Mouse (Mus musculus) thymus, adult 2 months (tissue): ENCODE results near the gene Mief1. TPM values are rescaled to one million over a fixed set of nuclear protein-coding genes. Genes with fewer than 3 reads are reported as not detected.

Source experiments
- DNase-seq: peaks from one replicate; pipeline ENCODE4 v3.0.0; 2021
- H3K27ac ChIP-seq: fragments of 200-500 bp; 2 replicates; pipeline ENCODE4 v1.5.1; 2012; ENCODE audit warnings: low read length, control low read depth; ENCODE audit not compliant: control insufficient read depth, insufficient read depth
- H3K27me3 ChIP-seq: fragments of 200-500 bp; 2 replicates; pipeline ENCODE4 v1.6.1; 2012; ENCODE audit warnings: mild to moderate bottlenecking, low read length, moderate library complexity, mixed read lengths; ENCODE audit not compliant: control insufficient read depth, insufficient read depth
- H3K36me3 ChIP-seq: fragments of 200-500 bp; 2 replicates; pipeline ENCODE4 v1.6.1; 2012; ENCODE audit warnings: mild to moderate bottlenecking, low read length, moderate library complexity; ENCODE audit not compliant: control insufficient read depth, insufficient read depth
- H3K4me1 ChIP-seq: fragments of 200-500 bp; replicated peaks from 2 replicates; pipeline ENCODE4 v1.6.1; 2012; ENCODE audit warnings: low read length; ENCODE audit not compliant: control insufficient read depth, insufficient read depth
- H3K4me3 ChIP-seq: fragments of 200-500 bp; 2 replicates; pipeline ENCODE4 v1.5.1; 2012; ENCODE audit warnings: mild to moderate bottlenecking, low read length, control low read depth, moderate library complexity; ENCODE audit not compliant: control insufficient read depth, insufficient read depth
- CTCF ChIP-seq: fragments of 200-500 bp; IDR thresholded peaks from 2 replicates; pipeline ENCODE4 v1.5.1; 2012; ENCODE audit warnings: mild to moderate bottlenecking, control low read depth, low read length, moderate library complexity, borderline replicate concordance; ENCODE audit not compliant: control insufficient read depth, poor library complexity, insufficient read depth; ENCODE audit errors: extremely low read depth
- POLR2A ChIP-seq: fragments of 200-500 bp; IDR thresholded peaks from 2 replicates; pipeline ENCODE4 v1.6.1; 2012; ENCODE audit warnings: mild to moderate bottlenecking, low read length, control low read depth, moderate library complexity; ENCODE audit not compliant: control insufficient read depth, poor library complexity, insufficient read depth; ENCODE audit errors: extremely low read depth
- WGBS: fragments of 180-500 bp; shearing (Covaris S2); methylation state at CpG from one replicate; pipeline ENCODE4 v1.1.7; 2018; 5-methylcytosine and 5-hydroxymethylcytosine counted together
- polyA plus RNA-seq: library from polyadenylated mRNA; depleted of rRNA; stranded (reverse); fragments of >200 nt; gene quantifications from 2 replicates; pipeline ENCODE4 v1.2.3, GENCODE M21; 2012; rRNA removed

The Mief1 gene
- polyA plus RNA-seq, 1 experiment, result 32.7 TPM

- DNase-seq, result no peak
- 94% methylated on average over 1 of the region's 1 CpGs for WGBS
- H3K27me3 ChIP-seq, result no peaks in the 10 kb centered on the region
- no peak overlapping the region for H3K27ac ChIP-seq
- H3K36me3 ChIP-seq, result no peaks in the 10 kb centered on the region
- no peak overlapping the region for H3K4me3 ChIP-seq
- no peaks in the 10 kb centered on the region for H3K4me1 ChIP-seq
- TF ChIP-seq POLR2A, result no peak
- TF ChIP-seq CTCF, result no peak
These were observed 63.3 kb downstream of the Mief1 start for GRCm38 (mm10) chr15:80297146-80297545.

Other genes starting within 250 kb of the Mief1 start
- 10.9 and 11.6 TPM in 2 replicates for gene Pdgfb, start 219.0 kb upstream of the Mief1 start, polyA plus RNA-seq
- 91.8 and 121 TPM in 2 replicates for gene Syngr1, start 142.7 kb upstream of the Mief1 start, polyA plus RNA-seq
- 627 and 715 TPM in 2 replicates for gene Rpl3, start 142.2 kb upstream of the Mief1 start, polyA plus RNA-seq
- gene Tab1, start 100.9 kb upstream of the Mief1 start, polyA plus RNA-seq, result 53.8 and 61.0 TPM in 2 replicates
- gene Mgat3, start 60.3 kb upstream of the Mief1 start, polyA plus RNA-seq, result 16.2 and 20.3 TPM in 2 replicates
- not detected in 2 replicates for gene AC140267.1, start 1.8 kb downstream of the Mief1 start, polyA plus RNA-seq
- gene Atf4, start 21.2 kb downstream of the Mief1 start, polyA plus RNA-seq, result 169 and 179 TPM in 2 replicates
- 22.5 and 25.0 TPM in 2 replicates for gene Rps19bp1, start 30.3 kb downstream of the Mief1 start, polyA plus RNA-seq
- 0.30 and 0.42 TPM in 2 replicates for gene Cacna1i, start 53.2 kb downstream of the Mief1 start, polyA plus RNA-seq